Mouse (Mus musculus): ENCODE data around the gene Lclat1. TPM values are rescaled to one million over a fixed set of nuclear protein-coding genes. Genes with fewer than 3 reads are reported as not detected.

Lclat1 gene
- total and polyA plus RNA-seq, 3 experiments = 6.3 to 9.6 (median 7.0) TPM

GRCm38 (mm10) chr17:73067423-73067822, 40.4 kb upstream of the Lclat1 start:
- DNase-seq (ENCODE audit: extremely low read depth) = no peak
- Histone ChIP-seq H3K4me3 (replicated peaks in 1 of 3; ENCODE audit: low read depth in 2 of 3, low read length in 2 of 3, poor library complexity in 1 of 3) (no peak overlapping the region), H3K79me2 (replicated peaks; ENCODE audit: control insufficient read depth, extremely low read depth, insufficient read depth, poor library complexity, severe bottlenecking) (no peaks in the 10 kb centered on the region), H3K27me3 (replicated peaks) (no peaks in the 10 kb centered on the region), H3K9me3 (replicated peaks; ENCODE audit: low read length) (no peaks in the 10 kb centered on the region), H3K36me3 (replicated peaks in 1 of 2; ENCODE audit: control insufficient read depth in 1 of 2, insufficient read depth in 1 of 2, low read length in 1 of 2) (no peaks in the 10 kb centered on the region), H3K27ac (ENCODE audit: insufficient read depth, low read depth) (no peak overlapping the region), H3K9ac (ENCODE audit: insufficient read depth, low read depth) (no peak overlapping the region), H3K4me1 (ENCODE audit: control insufficient read depth in 1 of 2, insufficient read depth in 2 of 2) (0 out of 4 replicates have a peak, but pooled peaks cover 3 to 6% of the 10 kb centered on the region in 2 experiments), H3K4me2 (ENCODE audit: insufficient read depth, low read depth, poor library complexity, severe bottlenecking) (no peak overlapping the region)
- in situ Hi-C loops (cut with MboI; ENCODE audit: low pct_ligation_motif_present, low pct_unique_long_range_greater_than_20kb, low sequenced_read_pairs) = no loop called here
- dilution Hi-C loops (cut with MboI; ENCODE audit: extremely low pct_ligation_motif_present, extremely low pct_unique_long_range_greater_than_20kb, low sequenced_read_pairs) = no loop called here
- TF ChIP-seq ZKSCAN1 (IDR thresholded peaks at IDR 0.05; ENCODE audit: borderline replicate concordance, low read depth, low read length) = no peak
- TF ChIP-seq NELFE (IDR thresholded peaks at IDR 0.05; ENCODE audit: low read depth, low read length) = no peak
- no peak for TF ChIP-seq RAD21 (IDR thresholded peaks at IDR 0.05; ENCODE audit: low read depth, low read length)
- no peak for TF ChIP-seq CTCF (conservative IDR thresholded peaks at IDR 0.05 in 1 of 2, IDR thresholded peaks at IDR 0.05 in 1 of 2; ENCODE audit: low read depth in 2 of 2, low read length in 2 of 2)
- no peak for TF ChIP-seq MXI1 (IDR thresholded peaks at IDR 0.05; ENCODE audit: low read depth, low read length)
- no peak for TF ChIP-seq MYC (IDR thresholded peaks at IDR 0.05; ENCODE audit: low read depth, low read length)
- TF ChIP-seq MEF2A (IDR thresholded peaks at IDR 0.05; ENCODE audit: borderline replicate concordance, low read depth, low read length) = no peak
- TF ChIP-seq ZNF384 (IDR thresholded peaks at IDR 0.05; ENCODE audit: low read depth, low read length) = no peak
- no peak for TF ChIP-seq IRF4 (IDR thresholded peaks at IDR 0.05; ENCODE audit: low read depth, low read length)
- TF ChIP-seq PAX5 (IDR thresholded peaks at IDR 0.05; ENCODE audit: low read length) = no peak

GRCm38 (mm10) chr17:73068321-73068992, 39.3 kb upstream of the Lclat1 start:
- DNase-seq (ENCODE audit: extremely low read depth) = no peak
- no peak overlapping the region for H3K27ac ChIP-seq (ENCODE audit: insufficient read depth, low read depth)
- H3K79me2 ChIP-seq (replicated peaks; ENCODE audit: control insufficient read depth, extremely low read depth, insufficient read depth, poor library complexity, severe bottlenecking) = no peaks in the 10 kb centered on the region
- TF ChIP-seq NRF1 (IDR thresholded peaks at IDR 0.05; ENCODE audit: low read depth, low read length) (no peak), ZKSCAN1 (IDR thresholded peaks at IDR 0.05; ENCODE audit: borderline replicate concordance, low read depth, low read length) (no peak), HCFC1 (IDR thresholded peaks at IDR 0.05; ENCODE audit: low read depth, low read length) (no peak), MXI1 (IDR thresholded peaks at IDR 0.05; ENCODE audit: low read depth, low read length) (no peak), RCOR1 (conservative IDR thresholded peaks at IDR 0.05; ENCODE audit: low read depth, low read length) (no peak), MAFK (IDR thresholded peaks at IDR 0.05; ENCODE audit: insufficient replicate concordance, low read length) (no peak), RAD21 (IDR thresholded peaks at IDR 0.05; ENCODE audit: low read depth, low read length) (no peak), CHD1 (IDR thresholded peaks at IDR 0.05; ENCODE audit: low read depth, low read length) (no peak), ETS1 (conservative IDR thresholded peaks at IDR 0.05; ENCODE audit: low read depth, low read length) (no peak), ZNF384 (IDR thresholded peaks at IDR 0.05; ENCODE audit: low read depth, low read length) (no peak), UBTF (IDR thresholded peaks at IDR 0.05; ENCODE audit: low read depth, low read length) (no peak), MAZ (IDR thresholded peaks at IDR 0.05; ENCODE audit: low read depth, low read length) (no peak), IRF4 (IDR thresholded peaks at IDR 0.05; ENCODE audit: low read depth, low read length) (no peak), TCF12 (IDR thresholded peaks at IDR 0.05; ENCODE audit: low read depth, low read length) (no peak), SIN3A (IDR thresholded peaks at IDR 0.05; ENCODE audit: low read length) (no peak), USF2 (conservative IDR thresholded peaks at IDR 0.05; ENCODE audit: low read depth, low read length) (no peak)
- no peaks in the 10 kb centered on the region for H3K9me3 ChIP-seq (replicated peaks; ENCODE audit: low read length)
- H3K9ac ChIP-seq (ENCODE audit: insufficient read depth, low read depth) = no peak overlapping the region
- H3K36me3 ChIP-seq (replicated peaks in 1 of 2; ENCODE audit: control insufficient read depth in 1 of 2, insufficient read depth in 1 of 2, low read length in 1 of 2) = no peaks in the 10 kb centered on the region
- no peak overlapping the region for H3K4me2 ChIP-seq (ENCODE audit: insufficient read depth, low read depth, poor library complexity, severe bottlenecking)
- H3K4me3 ChIP-seq (replicated peaks in 1 of 3; ENCODE audit: low read depth in 2 of 3, low read length in 2 of 3, poor library complexity in 1 of 3) = no peak overlapping the region
- H3K4me1 ChIP-seq (ENCODE audit: control insufficient read depth in 1 of 2, insufficient read depth in 2 of 2) = 0 out of 4 replicates have a peak, but pooled peaks cover 3 to 6% of the 10 kb centered on the region in 2 experiments
- in situ Hi-C loops (cut with MboI; ENCODE audit: low pct_ligation_motif_present, low pct_unique_long_range_greater_than_20kb, low sequenced_read_pairs) = no loop called here
- H3K27me3 ChIP-seq (replicated peaks) = no peaks in the 10 kb centered on the region
- dilution Hi-C loops (cut with MboI; ENCODE audit: extremely low pct_ligation_motif_present, extremely low pct_unique_long_range_greater_than_20kb, low sequenced_read_pairs) = no loop called here

Data from CH12.LX (cell line).